Mouse (Mus musculus): ENCODE results near the gene Spag9.

GRCm38 (mm10) chr11:94137326-94138061, 141.6 kb downstream of the Spag9 start:
- no peak for TF ChIP-seq CTCF (IDR thresholded peaks at IDR 0.05; ENCODE audit: control insufficient read depth, insufficient read depth, insufficient read length)
- no peak for TF ChIP-seq MYOD1 (IDR thresholded peaks at IDR 0.05; ENCODE audit: control insufficient read depth, insufficient read length, low read depth)
- TF ChIP-seq MAX (IDR thresholded peaks at IDR 0.05), result no peak
